Mouse (Mus musculus) kidney, adult 11 months (tissue): ENCODE measurements at regions not wholly inside any gene's neighbourhood (a gene's known extent, or its start where the extent isn't known, plus 50 kb on each side); places are given as distances from the start of the nearest gene placed in this dataset.
"Not testable (repeated sequence)": the region's sequence is repeated elsewhere in the genome, so short reads cannot be mapped to it uniquely, and the experiment has no call there.

ENCODE experiments used
- DNase-seq: peaks from one replicate; pipeline ENCODE4 v3.0.0; 2022

DNA sequence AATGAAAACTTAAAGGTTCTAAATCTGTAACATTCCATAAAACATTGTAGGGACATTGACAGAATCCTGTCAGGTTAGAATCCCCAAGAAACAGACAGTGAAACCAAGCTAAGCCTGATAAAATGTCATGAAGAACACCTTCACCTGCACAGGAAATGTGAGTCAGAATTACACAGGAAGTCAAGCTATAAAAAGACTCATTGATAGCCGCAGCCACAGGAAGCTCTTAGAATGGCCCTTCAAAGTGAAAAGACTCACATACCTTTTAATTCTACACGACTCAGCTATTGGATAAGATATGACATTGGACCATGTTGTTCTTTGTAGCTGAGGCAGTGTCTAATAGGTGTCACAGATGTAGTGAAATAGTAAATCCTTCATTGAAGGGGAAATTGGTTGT is 55.3 kb downstream of the Spin2c start:
- DNase-seq: no peak

DNA sequence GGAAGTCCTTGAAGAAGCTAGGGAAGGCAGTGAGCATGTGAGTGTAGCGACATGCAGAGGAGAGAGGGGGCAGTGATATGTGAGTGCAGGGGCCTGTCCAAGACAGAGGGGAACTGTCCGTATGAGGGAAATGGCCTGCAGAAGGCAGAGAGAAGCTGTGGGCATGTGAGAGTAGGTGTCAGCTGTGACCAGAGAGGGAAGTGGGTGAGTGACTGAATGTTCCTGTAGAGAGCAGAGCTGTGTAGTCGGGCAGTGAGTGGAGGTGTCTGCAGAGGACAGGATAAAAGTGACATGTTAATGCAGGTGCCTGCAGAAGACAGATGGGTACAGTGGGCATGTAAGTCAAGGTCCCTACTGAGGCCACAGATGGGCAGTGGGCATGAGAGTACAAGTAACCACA is 84.4 kb downstream of the Samt1 start:
- DNase-seq: no peak

DNA sequence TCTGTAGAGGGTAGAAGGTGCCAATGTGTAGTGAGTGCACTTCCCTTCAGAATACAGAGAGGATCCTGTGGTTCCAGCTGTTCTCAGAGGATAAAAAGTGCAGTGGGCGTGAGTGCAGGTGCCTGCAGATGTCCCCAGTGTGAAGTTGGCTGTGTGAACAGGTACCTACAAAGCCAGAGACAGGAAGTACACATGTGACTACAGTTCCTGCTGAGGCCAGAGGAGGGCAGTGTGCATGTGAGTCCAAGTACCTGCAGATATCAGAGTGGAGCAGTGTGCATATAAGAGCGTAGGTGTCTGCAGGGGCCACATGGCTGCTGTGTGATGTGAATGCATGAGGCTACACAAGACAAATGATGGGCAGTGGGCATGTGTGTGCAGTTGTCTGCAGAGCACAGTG is 79.9 kb downstream of the Samt1 start:
- peak; percentile 1 for DNase-seq

DNA sequence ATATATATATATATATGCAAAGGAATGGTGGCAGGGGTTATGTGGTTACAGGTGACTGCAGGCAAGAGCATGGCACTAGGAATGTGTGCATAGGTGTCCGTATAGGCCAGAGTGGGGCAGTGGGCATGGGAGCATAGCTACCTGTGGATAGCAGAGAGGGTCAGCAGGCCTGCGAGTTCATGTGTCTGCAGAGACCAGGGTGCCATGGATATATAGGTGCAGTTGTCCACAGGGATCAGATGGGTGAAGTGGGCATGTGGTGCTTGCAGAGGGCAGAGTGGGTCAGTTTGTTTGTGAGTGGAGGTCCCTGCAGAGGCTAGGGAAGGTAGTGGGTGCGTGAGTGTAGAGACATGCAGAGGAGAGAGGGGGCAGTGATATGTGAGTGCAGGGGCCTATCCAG is 76.3 kb downstream of the Samt1 start:
- DNase-seq: no peak

GRCm38 (mm10) chrX:153937346-153937745 is 75.1 kb downstream of the Samt1 start:
- no peak for DNase-seq

GRCm38 (mm10) chrX:153940089-153940488 is 72.4 kb downstream of the Samt1 start:
- no peak for DNase-seq

GRCm38 (mm10) chrX:153941130-153941529 is 71.3 kb downstream of the Samt1 start:
- not testable (repeated sequence) for DNase-seq
